Mouse (Mus musculus) frontal cortex, postnatal 14 days (tissue): ENCODE measurements at regions not wholly inside any gene's neighbourhood (a gene's known extent, or its start where the extent isn't known, plus 50 kb on each side); places are given as distances from the start of the nearest gene placed in this dataset.

Source experiments
- DNase-seq, 2 experiments: peaks; one replicate each; pipeline ENCODE4 v3.0.0; 2022; ENCODE audit warnings: low spot score in 2 of 2

- no peak for DNase-seq
Observed at GRCm38 (mm10) chr5:95864252-95864651, 88.5 kb downstream of the E330014E10Rik start.

GRCm38 (mm10) chr5:95864725-95865492 is 89.1 kb downstream of the E330014E10Rik start:
- no peak for DNase-seq

DNA sequence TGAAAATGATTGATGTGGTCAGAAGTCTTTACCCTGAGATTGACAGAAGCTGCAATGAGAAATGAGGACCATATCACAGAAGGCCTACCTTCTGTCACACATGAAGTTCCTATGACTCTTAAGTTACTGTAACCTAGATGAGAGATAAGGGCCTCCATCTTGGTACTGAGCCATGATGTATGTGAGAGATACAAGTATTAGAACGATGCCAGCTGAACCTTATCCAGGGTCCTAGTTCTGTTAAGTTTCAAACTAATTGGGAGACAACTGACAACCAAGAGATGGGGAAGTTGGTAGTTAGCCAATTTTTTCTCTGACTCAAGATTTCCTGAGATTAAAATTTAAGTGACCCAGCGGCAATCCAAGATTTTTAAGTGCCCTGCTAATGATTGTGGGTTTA is 89.7 kb downstream of the E330014E10Rik start:
- DNase-seq: no peak

GRCm38 (mm10) chr5:95866848-95867495 is 89.8 kb upstream of the Cxcl13 start:
- DNase-seq: no peak

DNA sequence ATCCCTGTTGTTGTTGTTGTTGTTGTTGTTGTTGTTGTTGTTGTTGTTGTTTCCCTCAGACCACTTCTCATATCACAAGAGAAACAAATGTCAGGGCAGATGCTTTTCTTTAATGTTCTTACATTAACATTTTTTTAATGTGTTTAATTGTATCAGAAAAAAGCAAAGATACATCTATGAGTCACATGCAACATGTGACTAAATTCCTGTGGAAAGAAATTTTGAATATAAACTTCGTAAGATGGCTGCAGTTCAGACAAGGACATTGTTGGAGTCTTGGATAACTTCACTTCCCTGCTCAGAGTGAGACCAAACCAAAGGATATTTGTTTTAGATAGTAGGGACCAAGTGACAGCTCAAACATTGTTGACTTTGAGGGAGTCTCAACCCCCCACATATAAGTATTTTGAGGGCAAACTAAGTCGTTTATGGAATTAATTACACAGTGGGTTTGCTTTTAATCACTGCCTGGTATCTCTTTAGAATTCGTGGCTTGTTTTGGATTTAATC is 86.4 kb upstream of the Cxcl13 start:
- no peak for DNase-seq

DNA sequence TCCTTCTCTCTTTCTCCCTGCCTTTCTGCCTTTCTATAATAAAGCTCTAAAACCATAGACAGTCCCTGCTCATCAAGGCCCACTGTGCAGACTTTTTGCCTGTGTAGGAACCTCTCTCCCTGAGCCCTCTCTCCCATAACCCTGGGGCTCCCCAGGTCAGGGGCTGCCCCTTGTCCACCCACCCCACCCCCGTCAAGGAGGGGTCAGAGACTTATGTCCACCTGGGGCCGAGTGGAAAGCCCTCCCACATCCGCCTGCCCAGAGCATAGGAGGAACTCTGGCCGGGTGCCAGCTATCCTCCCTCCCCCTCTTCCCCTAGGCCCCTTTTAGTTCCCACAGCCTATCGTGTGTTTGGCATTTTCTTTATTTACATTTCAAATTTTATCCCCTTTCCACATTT is 81.8 kb upstream of the Cxcl13 start:
- no peak for DNase-seq

GRCm38 (mm10) chr5:95880914-95881313 is 75.8 kb upstream of the Cxcl13 start:
- DNase-seq: peak; percentile 24 to 59
